Mouse (Mus musculus) embryonic facial prominence, embryonic 14.5 days (tissue): ENCODE results near the gene Mob3c. TPM values are rescaled to one million over a fixed set of nuclear protein-coding genes. Genes with fewer than 3 reads are reported as not detected.

Experiments used
- ATAC-seq: fragments of 200-750 bp; cut with Nextera tagmentation; 2 replicates; pipeline ENCODE4 v1.8.0; 2017; ENCODE audit warnings: low read depth, moderate number of reproducible peaks, moderate TSS enrichment
- DNase-seq: peaks from one replicate; pipeline ENCODE4 v3.0.0-alpha.2; 2015; ENCODE audit warnings: low spot score
- H3K27ac ChIP-seq: fragments of 300-500 bp; sonication (generic); replicated peaks from 2 replicates; pipeline ENCODE4 v1.5.1; 2014; ENCODE audit warnings: low read depth, mild to moderate bottlenecking, low read length, moderate library complexity
- H3K27me3 ChIP-seq: fragments of 300-500 bp; sonication (generic); replicated peaks from 2 replicates; pipeline ENCODE4 v1.6.1; 2014; ENCODE audit warnings: low read length; ENCODE audit not compliant: control insufficient read depth, insufficient read depth
- H3K36me3 ChIP-seq: fragments of 300-500 bp; sonication (generic); 2 replicates; pipeline ENCODE4 v1.6.1; 2014; ENCODE audit warnings: low read length, mixed read lengths; ENCODE audit not compliant: control insufficient read depth, insufficient read depth
- H3K4me1 ChIP-seq: fragments of 300-500 bp; sonication (generic); 2 replicates; pipeline ENCODE4 v1.6.1; 2014; ENCODE audit warnings: antibody characterized with exemption, low read length; ENCODE audit not compliant: control insufficient read depth, insufficient read depth
- H3K4me2 ChIP-seq: fragments of 300-500 bp; sonication (generic); 2 replicates; pipeline ENCODE4 v1.6.1; 2014; ENCODE audit warnings: low read depth, mild to moderate bottlenecking, low read length, moderate library complexity, mixed read lengths
- H3K4me3 ChIP-seq: fragments of 300-500 bp; sonication (generic); 2 replicates; pipeline ENCODE4 v1.5.1; 2014; ENCODE audit warnings: low read depth, mild to moderate bottlenecking, low read length
- H3K9ac ChIP-seq: fragments of 300-500 bp; sonication (generic); 2 replicates; pipeline ENCODE4 v1.6.1; 2014; ENCODE audit warnings: low read depth, mild to moderate bottlenecking, low read length, moderate library complexity, mixed read lengths
- H3K9me3 ChIP-seq: fragments of 300-500 bp; sonication (generic); 2 replicates; pipeline ENCODE4 v1.6.1; 2016; ENCODE audit warnings: low read length; ENCODE audit not compliant: control insufficient read depth
- WGBS: fragments of 180-500 bp; shearing (Covaris S2); extraction: QIAGEN DNeasy Blood & Tissue Kit; methylation state at CpG from one replicate; pipeline ENCODE4 v1.1.7; 2014; 5-methylcytosine and 5-hydroxymethylcytosine counted together
- polyA plus RNA-seq: library from polyadenylated mRNA; unstranded; fragments of >200 nt; fragmentation: Nextera tagmentation; extraction: Ambion mirVana; gene quantifications from 2 replicates; pipeline ENCODE4 v1.2.1, GENCODE M21; 2014

Mob3c gene
- polyA plus RNA-seq, 1 experiment from 2014 or later, result 8.3 TPM

GRCm38 (mm10) chr4:115873231-115873630 lies 45.3 kb downstream of the Mob3c start:
- H3K9ac ChIP-seq, result no peak overlapping the region
- no peak overlapping the region for H3K27ac ChIP-seq
- H3K9me3 ChIP-seq, result no peaks in the 10 kb centered on the region
- 89% methylated on average over 3 of the region's 3 CpGs for WGBS
- H3K4me3 ChIP-seq, result no peak overlapping the region
- ATAC-seq (no peak), DNase-seq (no peak)
- H3K4me1 ChIP-seq, result peaks cover 4% of the 10 kb centered on the region; the same call in 1 of the 2 replicates
- H3K36me3 ChIP-seq, result peaks cover 40% of the 10 kb centered on the region
- H3K4me2 ChIP-seq, result no peak overlapping the region
- no peaks in the 10 kb centered on the region for H3K27me3 ChIP-seq

DNA sequence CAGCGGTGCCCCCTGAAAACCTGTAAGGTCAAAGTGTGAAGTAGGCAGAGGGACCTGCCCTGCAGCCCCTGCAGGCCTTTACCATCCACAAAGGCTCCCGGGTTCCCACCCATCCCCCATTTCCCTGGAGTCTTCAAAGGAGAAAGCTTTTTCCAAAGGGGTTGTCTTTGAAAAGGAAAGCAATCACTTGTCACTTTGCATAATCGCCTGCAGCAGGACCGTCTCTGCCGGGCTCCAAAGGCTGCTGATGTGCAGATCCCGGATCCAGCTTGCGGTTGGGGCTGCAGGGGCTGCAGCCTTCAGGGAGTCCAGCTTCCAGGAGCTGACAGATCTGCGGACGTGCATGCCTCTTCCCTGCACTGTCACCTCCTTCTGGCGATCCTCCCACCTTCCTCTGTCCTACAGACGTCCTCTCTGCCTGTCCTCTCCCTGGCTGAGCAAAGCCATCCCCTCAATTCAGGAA lies 50.4 kb downstream of the Mob3c start:
- 8% methylated on average over 11 of the region's 11 CpGs for WGBS
- DNase-seq (peak; percentile 9), ATAC-seq (no peak)
- Histone ChIP-seq H3K4me1 (no peaks in the 10 kb centered on the region; the same call in 1 of the 2 replicates), H3K4me2 (no peak overlapping the region), H3K27me3 (no peaks in the 10 kb centered on the region), H3K4me3 (no peak overlapping the region), H3K27ac (no peak overlapping the region), H3K9me3 (no peaks in the 10 kb centered on the region), H3K9ac (no peak overlapping the region), H3K36me3 (peaks cover 25% of the 10 kb centered on the region)

DNA sequence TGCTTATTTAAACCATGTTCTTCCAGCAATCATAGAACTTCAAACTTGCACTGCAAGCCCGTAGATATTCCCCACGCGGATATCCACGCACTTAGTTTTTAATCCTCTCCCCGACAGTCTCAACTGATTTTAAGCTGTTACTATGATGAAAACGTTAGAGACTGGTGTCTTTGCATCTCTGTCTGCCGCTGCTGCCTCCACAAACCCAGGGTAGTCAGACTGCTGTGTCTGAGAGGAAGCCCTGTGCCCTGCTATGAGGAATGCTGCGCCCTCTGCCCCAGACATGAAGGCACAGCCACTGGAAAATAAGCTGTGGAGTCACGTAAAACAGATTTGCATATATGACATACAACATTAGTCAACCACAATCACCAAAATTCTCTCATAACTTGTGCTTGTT lies 50.9 kb downstream of the Mob3c start:
- Histone ChIP-seq H3K27me3 (no peaks in the 10 kb centered on the region), H3K9ac (no peak overlapping the region), H3K4me1 (no peaks in the 10 kb centered on the region; the same call in 1 of the 2 replicates), H3K27ac (no peak overlapping the region), H3K9me3 (no peaks in the 10 kb centered on the region), H3K36me3 (peaks cover 21% of the 10 kb centered on the region), H3K4me2 (no peak overlapping the region), H3K4me3 (no peak overlapping the region)
- no peak for ATAC-seq
- WGBS, result 42% methylated on average over 9 of the region's 9 CpGs
- DNase-seq, result no peak

DNA sequence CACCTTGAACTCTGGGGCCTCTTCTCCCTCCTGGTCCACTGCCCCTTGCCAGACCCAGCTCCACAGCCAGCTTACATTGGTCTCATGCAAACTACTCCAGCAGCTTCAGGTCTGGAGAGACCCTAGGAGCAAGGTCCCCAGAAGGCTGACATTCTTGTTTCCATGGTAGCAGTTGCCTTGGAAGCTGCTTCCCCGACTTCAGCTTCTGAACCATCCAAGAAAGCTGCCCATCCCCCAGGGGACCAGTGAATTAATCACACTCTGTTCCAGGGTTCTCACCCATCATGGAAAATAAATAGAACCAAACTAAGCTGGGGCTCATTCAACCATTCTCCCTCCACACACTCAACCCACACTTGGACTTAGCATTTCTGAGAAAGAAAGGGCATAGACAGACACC lies 53.3 kb downstream of the Mob3c start:
- no peak overlapping the region for H3K9ac ChIP-seq
- H3K9me3 ChIP-seq, result no peaks in the 10 kb centered on the region
- no peak overlapping the region for H3K27ac ChIP-seq
- H3K4me1 ChIP-seq, result no peaks in the 10 kb centered on the region; the same call in 1 of the 2 replicates
- 7% methylated on average over 1 of the region's 1 CpGs for WGBS
- H3K27me3 ChIP-seq, result no peaks in the 10 kb centered on the region
- no peak overlapping the region for H3K4me2 ChIP-seq
- peak; percentile 38 for DNase-seq
- 0 out of 2 replicates have a peak, but pooled peaks have one; percentile 10 for ATAC-seq
- no peak overlapping the region for H3K4me3 ChIP-seq
- H3K36me3 ChIP-seq, result no peaks in the 10 kb centered on the region

- H3K4me2 ChIP-seq, result no peak overlapping the region
- H3K36me3 ChIP-seq, result no peaks in the 10 kb centered on the region
- DNase-seq (no peak), ATAC-seq (no peak)
- no peak overlapping the region for H3K4me3 ChIP-seq
- H3K9me3 ChIP-seq, result no peaks in the 10 kb centered on the region
- H3K4me1 ChIP-seq, result no peaks in the 10 kb centered on the region; the same call in 1 of the 2 replicates
- peaks cover 4% of the 10 kb centered on the region; the same call in 1 of the 2 replicates for H3K27me3 ChIP-seq
- no peak overlapping the region for H3K9ac ChIP-seq
- 59% methylated on average over 4 of the region's 4 CpGs for WGBS
- no peak overlapping the region for H3K27ac ChIP-seq
Observed at GRCm38 (mm10) chr4:115882195-115882594, 54.3 kb downstream of the Mob3c start.

DNA sequence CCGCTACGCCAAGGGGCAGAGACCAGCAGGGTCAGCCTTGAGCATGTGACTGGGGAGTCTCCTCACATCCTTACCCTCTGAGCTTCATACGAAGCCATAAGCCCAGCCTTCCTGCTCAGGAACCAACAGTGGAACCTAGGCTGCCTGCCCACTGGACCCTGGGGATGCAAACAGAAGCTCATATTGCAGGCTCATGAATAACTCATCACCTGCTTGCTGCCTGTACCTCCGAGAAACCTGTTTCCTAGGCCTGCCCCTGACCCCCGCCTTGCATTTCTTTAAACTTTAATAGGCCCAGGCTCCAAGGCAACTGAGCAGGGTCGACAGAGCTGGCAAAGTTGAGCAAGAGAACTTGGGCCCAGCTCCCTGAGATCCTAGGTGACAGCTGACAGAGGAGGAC lies 56.1 kb downstream of the Mob3c start, which contains the start of gene Kncn:
TSS of gene Kncn (plus strand) at position 379 of the 400 bp plus-strand sequence.
- no peaks in the 10 kb centered on the region for H3K9me3 ChIP-seq
- H3K4me3 ChIP-seq, result no peak within 1 kb of the TSS
- no peak within 1 kb of the TSS for H3K4me2 ChIP-seq
- H3K9ac ChIP-seq, result no peak within 1 kb of the TSS
- 55% methylated on average over 6 of the region's 6 CpGs for WGBS
- no peak for DNase-seq
- no peak within 1 kb of the TSS for H3K27ac ChIP-seq
- no peaks in the 10 kb centered on the region for H3K4me1 ChIP-seq
- H3K27me3 ChIP-seq, result peaks cover 10% of the 10 kb centered on the region; the same call in 1 of the 2 replicates
- ATAC-seq, result no peak
- H3K36me3 ChIP-seq, result no peaks in the 10 kb centered on the region

Other genes with a start within 250 kb of the Mob3c start
- not detected in 2 replicates for gene Cyp4a32, start 227.1 kb upstream of the Mob3c start, polyA plus RNA-seq
- gene Cyp4b1, start 180.4 kb upstream of the Mob3c start, polyA plus RNA-seq, result 4.9 and 6.3 TPM in 2 replicates
- 42.3 and 43.9 TPM in 2 replicates for gene Efcab14, start 90.3 kb upstream of the Mob3c start, polyA plus RNA-seq
- gene Tex38, start 47.1 kb upstream of the Mob3c start, polyA plus RNA-seq, result 0.26 TPM in 1 of 2 replicates, not detected in the other
- 54.4 and 58.7 TPM in 2 replicates for gene Atpaf1, start 43.3 kb upstream of the Mob3c start, polyA plus RNA-seq
- gene Mknk1, start 11.1 kb downstream of the Mob3c start, polyA plus RNA-seq, result 24.1 and 25.3 TPM in 2 replicates
- 0.31 TPM in 1 of 2 replicates, not detected in the other for gene Kncn, start 56.3 kb downstream of the Mob3c start, polyA plus RNA-seq
- gene 6430628N08Rik, start 62.6 kb downstream of the Mob3c start, polyA plus RNA-seq, result 0.10 and 0.29 TPM in 2 replicates
- 0.26 and 0.58 TPM in 2 replicates for gene Dmbx1, start 111.8 kb downstream of the Mob3c start, polyA plus RNA-seq
- gene Faah, start 189.8 kb downstream of the Mob3c start, polyA plus RNA-seq, result 3.8 and 4.5 TPM in 2 replicates
- gene Nsun4, start 225.8 kb downstream of the Mob3c start, polyA plus RNA-seq, result 17.7 and 20.2 TPM in 2 replicates
- 511 and 572 TPM in 2 replicates for gene Uqcrh, start 247.0 kb downstream of the Mob3c start, polyA plus RNA-seq
- gene Lrrc41, start 247.2 kb downstream of the Mob3c start, polyA plus RNA-seq, result 73.1 and 85.5 TPM in 2 replicates